Mouse (Mus musculus): ENCODE results near the gene Mpig6b.

The Mpig6b gene

DNA sequence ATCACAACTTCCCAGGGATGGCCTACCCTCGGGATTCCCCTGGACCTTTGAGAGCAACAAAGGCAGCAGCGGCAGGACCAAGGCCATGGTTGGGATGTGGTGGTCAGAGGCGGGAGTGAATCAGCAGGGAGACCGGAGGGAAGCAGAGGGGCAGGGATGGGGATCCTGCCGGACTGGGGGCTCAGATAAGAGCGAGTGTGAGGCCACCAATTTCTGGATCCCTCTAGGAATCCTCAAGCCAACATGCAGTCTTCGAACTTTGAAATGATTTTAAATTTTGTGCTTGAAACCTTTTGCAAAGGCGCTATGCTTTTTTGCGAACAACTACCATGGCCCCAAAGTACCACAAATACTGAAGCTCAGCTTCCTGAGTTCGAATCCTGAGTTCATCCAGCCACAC, at the start of gene Mpig6b:
Mpig6b (minus strand) TSS at position 101 of the 400 bp plus-strand sequence.
- no peak for DNase-seq (ENCODE audit: low spot score in 2 of 2)

GRCm38 (mm10) chr17:35115046-35116019, 49.3 kb upstream of the Mpig6b start, which contains the start of gene Ly6g5b:
Gene Ly6g5b, minus strand, starts transcription at chr17:35115428.
- no peak for DNase-seq (ENCODE audit: low spot score in 2 of 2)

DNA sequence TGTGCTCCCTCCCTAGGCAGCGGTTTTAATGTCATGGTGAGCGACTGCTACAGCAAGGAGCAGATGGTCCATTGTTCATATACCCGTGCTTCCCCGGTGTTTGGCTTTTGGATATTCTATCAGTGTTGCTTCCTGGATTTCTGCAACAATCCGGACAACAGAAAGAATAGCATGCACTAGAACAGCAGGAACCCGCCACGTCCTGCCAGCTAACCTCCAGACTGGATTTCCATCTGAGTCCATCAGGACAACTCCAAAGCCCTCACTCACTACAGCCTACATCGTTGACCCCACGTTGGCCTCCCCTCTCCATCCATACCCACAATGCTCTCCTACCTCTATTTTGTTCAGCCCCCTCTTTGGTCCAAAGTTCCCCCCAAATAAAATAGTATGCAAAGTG, 45.8 kb upstream of the Mpig6b start:
- DNase-seq (ENCODE audit: low spot score in 2 of 2) = no peak

DNA sequence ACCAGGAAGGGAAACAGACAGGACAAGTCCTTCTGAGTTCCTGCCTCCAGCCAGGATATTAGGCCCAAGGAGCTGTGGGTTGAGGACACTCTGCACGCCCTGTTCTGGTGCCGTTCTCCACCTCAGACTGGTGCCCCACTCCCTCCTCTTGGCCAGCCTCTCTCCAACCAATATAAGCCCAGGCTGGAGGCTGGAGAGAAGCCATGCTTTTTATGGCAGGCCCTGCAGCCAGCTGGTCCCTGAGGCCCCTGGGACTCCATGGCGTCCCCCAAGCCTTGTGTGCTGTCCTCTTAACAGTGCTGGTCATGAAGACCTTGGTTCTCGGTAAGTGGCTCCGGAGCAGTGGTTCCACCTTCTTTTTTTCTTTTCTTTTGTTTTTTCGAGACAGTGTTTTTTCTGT, 42.1 kb upstream of the Mpig6b start, which contains the start of gene Ly6g5c:
Ly6g5c (plus strand) TSS at position 183 of the 400 bp plus-strand sequence.
- DNase-seq (ENCODE audit: low spot score in 2 of 2) = no peak

DNA sequence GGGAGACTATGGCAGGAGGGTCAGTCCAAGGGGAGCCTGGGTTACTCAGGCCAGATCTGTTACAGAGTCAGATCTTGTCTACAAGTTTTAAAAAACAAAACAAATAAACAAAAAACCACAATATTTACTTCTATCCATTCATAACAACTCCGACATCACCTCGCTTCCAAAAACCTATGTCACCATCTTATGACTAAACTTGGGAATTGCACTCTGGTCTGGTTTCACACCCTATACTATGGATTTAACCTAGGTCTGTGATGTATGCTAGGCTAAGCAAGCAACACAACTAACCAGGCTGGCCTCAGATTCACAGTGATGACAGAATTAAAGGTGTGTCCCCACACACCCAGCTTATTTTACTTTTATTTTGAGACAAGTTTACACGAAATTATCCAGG, 40.5 kb upstream of the Mpig6b start:
- DNase-seq (ENCODE audit: low spot score in 2 of 2) = no peak

- DNase-seq (ENCODE audit: low spot score in 2 of 2) = no peak
Observed at GRCm38 (mm10) chr17:35105740-35106389, 39.9 kb upstream of the Mpig6b start.

DNA sequence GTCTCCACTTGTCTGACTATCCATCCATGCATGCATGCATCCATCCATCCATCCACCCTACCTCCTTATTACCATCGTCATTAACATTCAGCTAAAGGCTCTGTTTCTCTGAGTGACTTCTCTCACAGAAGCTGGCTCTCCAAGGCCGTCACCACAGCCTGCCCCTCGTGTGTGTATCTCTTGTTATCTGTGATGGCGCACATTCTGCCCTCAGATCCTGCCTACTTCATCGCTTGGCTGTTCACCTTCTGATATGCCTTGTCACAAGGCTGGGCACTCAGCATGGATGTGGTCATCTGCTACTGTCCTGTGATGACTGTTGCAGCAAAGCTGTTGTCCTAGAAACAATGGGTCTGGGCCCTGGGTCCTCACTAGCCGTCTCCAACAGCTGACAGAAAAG, 38.8 kb upstream of the Mpig6b start:
- no peak for DNase-seq (ENCODE audit: low spot score in 2 of 2)

- no peak for DNase-seq (ENCODE audit: low spot score in 2 of 2)
Observed at GRCm38 (mm10) chr17:35104079-35104478, 38.1 kb upstream of the Mpig6b start.

GRCm38 (mm10) chr17:35103221-35103690, 37.3 kb upstream of the Mpig6b start:
- DNase-seq (ENCODE audit: low spot score in 2 of 2) = no peak

DNA sequence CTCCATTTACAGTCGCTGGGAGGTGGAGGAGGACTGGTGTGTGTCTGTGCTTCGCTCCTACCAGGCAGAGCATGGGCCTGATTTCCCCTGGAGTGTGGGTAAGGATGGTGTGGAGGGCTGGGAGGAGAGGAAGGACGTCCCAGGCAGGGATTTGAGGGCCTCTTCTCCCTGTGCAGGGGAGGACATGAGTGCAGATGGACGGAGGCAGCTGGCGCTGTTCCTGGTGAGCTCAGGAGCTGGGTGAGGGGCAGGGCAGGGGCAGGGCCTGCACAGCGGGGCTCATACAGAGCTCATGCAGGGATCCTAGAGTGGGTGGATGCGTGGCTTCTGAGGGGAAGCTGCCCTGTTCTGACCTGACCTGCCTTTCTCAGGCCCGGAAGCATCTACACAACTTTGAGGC, 36.3 kb upstream of the Mpig6b start:
- DNase-seq (ENCODE audit: low spot score in 2 of 2) = no peak

DNA sequence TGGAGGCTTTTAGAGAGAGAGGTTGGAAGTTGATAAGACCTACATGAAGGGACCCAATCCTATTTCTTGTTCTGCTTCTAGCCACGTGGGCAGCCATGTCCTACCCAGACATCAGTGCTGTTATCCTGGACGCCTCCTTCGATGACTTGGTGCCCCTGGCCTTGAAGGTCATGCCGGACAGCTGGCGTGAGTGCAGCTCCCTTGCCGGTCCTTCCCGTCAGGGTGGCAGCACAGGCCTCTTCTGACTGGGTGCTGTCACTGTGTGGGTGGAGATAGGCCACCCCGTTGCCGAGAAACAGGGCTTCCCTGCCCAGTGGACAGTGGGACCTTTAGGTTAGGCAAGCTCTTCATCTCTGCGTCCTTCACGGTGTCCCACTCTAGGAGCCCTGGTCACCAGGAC, 35.2 kb upstream of the Mpig6b start:
- DNase-seq (ENCODE audit: low spot score in 2 of 2) = no peak

DNA sequence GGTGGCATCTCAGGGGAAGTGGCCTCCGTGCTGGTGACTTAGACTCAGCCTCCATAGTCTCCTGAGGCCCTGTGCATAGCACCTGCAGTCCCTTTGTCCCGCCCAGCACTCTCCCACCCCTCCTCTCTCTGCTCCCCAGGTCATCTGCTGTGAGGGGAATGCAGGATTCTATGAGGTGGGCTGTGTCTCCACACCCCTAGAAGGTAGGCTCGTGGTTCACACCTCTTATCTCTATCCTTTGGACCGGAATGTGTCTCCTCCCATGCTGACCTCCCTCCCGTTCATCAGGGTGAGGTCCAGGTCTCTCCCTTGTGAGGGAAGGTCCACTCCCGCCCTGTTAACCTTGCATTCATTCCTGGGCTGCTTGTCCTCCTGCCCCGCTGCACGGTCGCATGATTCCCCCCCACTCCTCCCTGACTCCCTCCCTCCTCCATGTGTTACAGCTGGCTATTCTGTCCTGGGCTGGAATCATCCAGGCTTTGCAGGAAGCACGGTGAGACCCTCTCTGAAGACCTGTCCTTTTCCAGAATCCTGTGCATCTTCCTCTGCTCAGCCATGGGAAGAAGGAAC, 34.3 kb upstream of the Mpig6b start:
- DNase-seq (ENCODE audit: low spot score in 2 of 2) = no peak

DNA sequence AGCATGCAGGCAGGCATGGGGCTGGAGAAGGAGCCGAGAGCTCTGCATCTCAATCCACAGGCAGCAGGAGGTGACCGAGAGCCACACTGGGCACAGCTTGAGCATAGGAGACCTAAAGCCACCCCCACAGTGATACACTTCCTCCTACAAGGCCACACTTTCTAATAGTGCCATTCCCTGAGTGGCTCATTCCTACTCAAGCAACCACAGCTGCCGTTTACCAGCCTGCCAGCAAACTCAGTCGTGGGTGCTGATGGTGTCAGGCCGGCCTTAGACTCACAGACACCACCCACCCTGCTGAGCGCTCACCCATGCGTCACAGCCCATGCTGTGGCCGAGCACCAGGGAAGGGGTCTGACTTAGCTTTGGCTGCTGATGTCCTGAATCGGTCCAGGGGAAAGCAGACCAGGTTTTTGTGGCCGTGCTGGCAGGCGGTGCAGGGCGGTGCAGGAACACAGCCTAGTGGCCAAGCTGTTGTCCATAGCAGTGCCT, 31.2 kb upstream of the Mpig6b start:
- DNase-seq (ENCODE audit: low spot score in 2 of 2) = peak; percentile 55 to 69

GRCm38 (mm10) chr17:35096597-35096996, 30.6 kb upstream of the Mpig6b start:
- no peak for DNase-seq (ENCODE audit: low spot score in 2 of 2)

GRCm38 (mm10) chr17:35094475-35095365, 28.7 kb upstream of the Mpig6b start:
- no peak for DNase-seq (ENCODE audit: low spot score in 2 of 2)

DNA sequence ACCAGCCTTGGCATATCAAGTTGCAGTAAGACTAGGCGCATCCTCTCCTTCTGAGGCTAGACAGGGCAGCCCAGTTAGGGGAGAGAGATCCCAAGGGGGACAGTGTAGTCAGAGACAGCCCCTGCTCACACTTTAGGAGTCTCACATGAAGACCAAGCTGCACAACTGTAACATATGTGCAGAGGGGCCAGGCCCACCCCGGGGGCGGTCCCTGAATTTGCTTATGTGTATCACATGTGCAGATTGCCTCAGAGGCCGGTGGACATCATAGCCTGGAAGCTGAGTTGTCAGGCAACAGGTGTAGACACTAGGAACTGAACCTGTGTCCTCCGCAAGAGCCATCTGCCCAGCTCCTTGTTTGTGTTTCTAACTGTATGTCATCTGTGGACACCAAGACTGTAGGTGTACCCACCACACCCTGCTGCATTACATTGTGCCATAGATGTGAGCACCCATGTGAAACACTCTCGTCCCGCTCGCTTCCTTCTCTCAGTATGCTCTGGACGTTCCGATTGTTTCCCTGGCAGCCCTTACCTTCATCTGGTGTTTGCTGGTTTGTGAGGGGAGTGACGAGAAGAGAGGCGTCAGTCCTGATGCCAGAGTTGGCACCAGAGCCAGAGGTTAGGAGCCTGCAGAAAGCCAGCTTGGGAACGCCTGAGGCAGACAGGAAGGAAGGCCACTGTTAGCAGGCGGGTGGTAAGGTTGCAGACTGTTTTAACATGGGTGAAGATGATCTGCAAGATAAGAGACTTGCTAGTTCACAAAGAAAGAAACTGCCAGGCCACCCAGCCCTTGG, 26.6 kb upstream of the Mpig6b start:
- no peak for DNase-seq (ENCODE audit: low spot score in 2 of 2)

- DNase-seq (ENCODE audit: low spot score in 2 of 2) = no peak
Observed at GRCm38 (mm10) chr17:35090166-35090932, 24.4 kb upstream of the Mpig6b start.

GRCm38 (mm10) chr17:35088825-35089644, 23.1 kb upstream of the Mpig6b start, which contains the start of gene Abhd16a:
Gene Abhd16a, plus strand, starts transcription at chr17:35089263.
- DNase-seq (ENCODE audit: low spot score in 2 of 2) = peak; percentile 94 to 96

DNA sequence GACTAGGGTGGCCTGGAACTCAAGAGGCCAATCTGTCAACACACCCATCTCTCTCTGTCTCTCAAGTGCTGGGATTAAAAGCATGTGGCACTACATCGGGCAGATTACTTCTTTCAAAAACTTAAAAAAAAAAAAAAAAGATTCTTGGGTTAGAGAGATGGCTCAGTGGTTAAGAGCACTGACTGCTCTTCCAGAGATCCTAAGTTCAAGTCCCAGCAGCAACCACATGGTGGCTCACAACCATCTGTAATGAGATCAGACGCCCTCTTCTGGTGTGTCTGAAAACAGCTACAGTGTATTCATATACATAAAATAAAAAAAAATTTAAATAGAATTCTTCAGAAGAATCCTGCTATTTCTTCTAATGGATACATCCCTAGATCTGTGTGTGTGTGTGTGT, 22.2 kb upstream of the Mpig6b start:
- DNase-seq (ENCODE audit: low spot score in 2 of 2) = no peak

All from frontal cortex, postnatal 36 days (tissue).